Mouse (Mus musculus) kidney, adult 10 weeks (tissue): Measurements from ENCODE around the gene Olfr39. TPM values are rescaled to one million over a fixed set of nuclear protein-coding genes. Genes with fewer than 3 reads are reported as not detected.

Experiments used
- polyA plus RNA-seq: library from polyadenylated mRNA; stranded (reverse); fragments of 350-450 nt; fragmentation: Illumina TruSeq; extraction: RNeasy Lipid Tissue Mini Kit (QIAGEN cat#74804); gene quantifications from one replicate; pipeline ENCODE4 v1.2.3, GENCODE M21; 2014; ENCODE audit warnings: low read depth, low replicate concordance

Gene Olfr39
- polyA plus RNA-seq = not detected

GRCm38 (mm10) chr9:20282051-20282450, at the start of gene Olfr39:
Gene Olfr39, plus strand, starts transcription at chr9:20282351.

GRCm38 (mm10) chr9:20236819-20237218, 45.3 kb upstream of the Olfr39 start, which contains the start of gene Olfr872:
Gene Olfr872, plus strand, starts transcription at chr9:20237119.

GRCm38 (mm10) chr9:20298232-20298631, 16.1 kb downstream of the Olfr39 start, which contains the start of gene Olfr873:
Gene Olfr873, plus strand, starts transcription at chr9:20298532.

GRCm38 (mm10) chr9:20335994-20336393, 53.8 kb downstream of the Olfr39 start, which contains the start of gene Olfr18:
Gene Olfr18, minus strand, starts transcription at chr9:20336094.

Other genes with a start within 250 kb of the Olfr39 start
- not detected for gene Olfr867, start 224.8 kb upstream of the Olfr39 start, polyA plus RNA-seq
- not detected for gene Olfr868, start 183.7 kb upstream of the Olfr39 start, polyA plus RNA-seq
- not detected for gene Olfr869, start 153.3 kb upstream of the Olfr39 start, polyA plus RNA-seq
- gene Olfr870, start 108.3 kb upstream of the Olfr39 start, polyA plus RNA-seq = not detected
- gene Olfr871, start 70.1 kb upstream of the Olfr39 start, polyA plus RNA-seq = not detected
- gene Olfr872, start 45.2 kb upstream of the Olfr39 start, polyA plus RNA-seq = not detected
- not detected for gene Olfr873, start 16.2 kb downstream of the Olfr39 start, polyA plus RNA-seq
- gene Olfr18, start 53.7 kb downstream of the Olfr39 start, polyA plus RNA-seq = not detected
- 32.9 TPM for gene Zfp560, start 102.8 kb downstream of the Olfr39 start, polyA plus RNA-seq
- 20.2 TPM for gene Zfp26, start 177.8 kb downstream of the Olfr39 start, polyA plus RNA-seq
- gene Zfp426, start 210.4 kb downstream of the Olfr39 start, polyA plus RNA-seq = 55.6 TPM
- gene Zfp266, start 239.1 kb downstream of the Olfr39 start, polyA plus RNA-seq = 44.9 TPM